Mouse (Mus musculus) heart, adult 10 weeks (tissue): ENCODE measurements around the gene Oaz2. TPM values are rescaled to one million over a fixed set of nuclear protein-coding genes. Genes with fewer than 3 reads are reported as not detected.

Experiments
- polyA plus RNA-seq: library from polyadenylated mRNA; stranded (reverse); fragments of 350-450 nt; fragmentation: Illumina TruSeq; extraction: RNeasy Lipid Tissue Mini Kit (QIAGEN cat#74804); gene quantifications from one replicate; pipeline ENCODE4 v1.2.3, GENCODE M21; 2014; ENCODE audit warnings: low read depth, low replicate concordance

Gene Oaz2
- 187 TPM for polyA plus RNA-seq

DNA sequence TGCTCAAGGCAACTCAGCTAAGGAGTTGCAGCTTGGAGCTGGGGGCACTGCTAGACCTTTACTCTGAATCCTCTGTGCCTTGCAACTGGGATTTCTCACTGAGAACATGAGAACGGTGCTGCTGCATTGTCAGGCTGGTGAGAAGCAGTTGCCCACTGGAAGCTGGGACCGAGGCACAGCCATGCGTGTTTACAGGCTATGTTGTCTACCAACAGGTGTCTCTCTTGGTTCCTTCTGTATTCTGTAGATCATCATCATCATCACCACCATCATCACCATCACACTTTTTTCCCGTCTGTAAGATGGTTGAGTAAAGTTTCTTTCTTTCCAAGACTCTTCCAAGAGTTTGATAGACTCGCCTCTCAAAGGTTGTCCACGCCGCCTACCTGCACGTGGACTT lies at the start of gene Oaz2:
Gene Oaz2 (plus strand): TSS at position 301 of the 400 bp plus-strand sequence.

DNA sequence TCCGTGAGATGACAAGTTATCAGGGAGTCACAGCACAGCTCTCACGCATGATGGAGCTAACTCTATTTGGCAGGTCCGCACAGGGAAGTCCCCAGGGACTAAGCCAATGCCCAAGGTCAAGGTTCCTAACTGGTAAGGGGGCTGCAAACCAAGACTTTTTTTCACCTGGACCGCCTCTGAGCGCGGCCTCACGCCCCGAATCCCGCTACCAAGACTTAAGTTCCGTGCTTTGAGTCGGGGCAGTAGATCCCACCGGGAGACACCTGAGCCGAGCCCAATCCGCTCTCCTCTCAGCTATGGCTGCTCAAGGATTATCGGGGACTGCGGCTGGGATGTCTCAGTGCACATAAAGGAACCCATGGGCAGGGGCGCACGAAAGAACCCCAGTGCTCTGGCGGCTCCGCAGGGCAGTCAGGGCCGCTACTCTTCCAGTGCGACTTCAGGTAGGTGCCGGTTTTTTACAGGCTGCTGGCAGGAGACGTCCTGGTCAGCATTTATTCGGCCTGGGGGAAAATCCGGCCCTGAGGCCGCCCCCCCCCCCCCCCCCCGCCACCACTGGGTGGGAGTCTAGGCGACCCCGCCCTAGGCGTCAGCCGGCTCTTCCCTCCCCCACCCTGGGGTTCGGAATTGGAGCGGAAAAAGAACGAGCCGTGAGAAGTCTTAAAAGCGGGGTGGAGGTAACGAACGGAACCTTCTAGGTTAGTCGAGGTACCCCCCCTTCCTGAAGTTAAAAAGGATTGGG lies 38.6 kb upstream of the Oaz2 start, which contains the start of gene Rbpms2:
Gene Rbpms2 (plus strand): TSS at position 624 of the 742 bp plus-strand sequence.

Other genes with a start within 250 kb of the Oaz2 start
- gene Slc51b, start 245.0 kb upstream of the Oaz2 start, polyA plus RNA-seq, result not detected
- 10.2 TPM for gene Mtfmt, start 232.2 kb upstream of the Oaz2 start, polyA plus RNA-seq
- 15.1 TPM for gene Spg21, start 207.1 kb upstream of the Oaz2 start, polyA plus RNA-seq
- gene Ankdd1a, start 147.8 kb upstream of the Oaz2 start, polyA plus RNA-seq, result not detected
- 11.4 TPM for gene Plekho2, start 88.0 kb upstream of the Oaz2 start, polyA plus RNA-seq
- gene Pif1, start 80.8 kb upstream of the Oaz2 start, polyA plus RNA-seq, result not detected
- 44.9 TPM for gene Rbpms2, start 38.4 kb upstream of the Oaz2 start, polyA plus RNA-seq
- 12.0 TPM for gene Zfp609, start 159.6 kb downstream of the Oaz2 start, polyA plus RNA-seq
- 0.45 TPM for gene Pclaf, start 222.2 kb downstream of the Oaz2 start, polyA plus RNA-seq
- 17.8 TPM for gene Trip4, start 240.8 kb downstream of the Oaz2 start, polyA plus RNA-seq
- gene Csnk1g1, start 240.9 kb downstream of the Oaz2 start, polyA plus RNA-seq, result 5.3 TPM